Mouse (Mus musculus) gastrocnemius, postnatal 4 days (tissue): ENCODE results near the gene Il31ra. TPM values are rescaled to one million over a fixed set of nuclear protein-coding genes. Genes with fewer than 3 reads are reported as not detected.
A peak's percentile ranks its signal among the peaks of the same experiment; 100 is the strongest.

Experiments
- DNase-seq, 2 experiments: peaks; one replicate each; pipeline ENCODE4 v3.0.0; 2021 to 2022; ENCODE audit warnings: low spot score in 2 of 2, mixed read lengths in 2 of 2
- total RNA-seq, 2 experiments: library from RNA; stranded (reverse); gene quantifications; 2 replicates each; pipeline ENCODE4 v1.2.3; 2021

The Il31ra gene
- total RNA-seq, 2 experiments from 2014 or later: 0.52 TPM

DNA sequence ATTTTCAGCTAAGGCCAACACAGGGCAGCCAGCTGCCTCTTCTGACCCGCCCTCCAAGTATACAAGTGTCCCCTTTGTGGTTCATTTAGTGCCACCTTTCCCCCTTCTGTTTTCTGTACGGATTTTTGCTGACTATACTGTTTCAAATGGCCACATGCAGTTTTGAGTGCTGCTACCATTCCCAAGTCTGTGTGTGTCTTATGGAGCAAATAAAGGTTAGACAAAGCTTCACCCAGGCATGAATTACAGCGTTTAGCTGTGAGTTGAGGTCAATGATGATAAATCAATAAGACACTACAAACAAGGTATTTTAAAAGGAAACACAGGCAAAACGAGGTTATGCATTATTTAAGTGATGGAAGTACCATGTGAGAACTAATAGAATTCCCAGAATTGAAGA lies 24.6 kb downstream of the Il31ra start:
- DNase-seq: no peak

DNA sequence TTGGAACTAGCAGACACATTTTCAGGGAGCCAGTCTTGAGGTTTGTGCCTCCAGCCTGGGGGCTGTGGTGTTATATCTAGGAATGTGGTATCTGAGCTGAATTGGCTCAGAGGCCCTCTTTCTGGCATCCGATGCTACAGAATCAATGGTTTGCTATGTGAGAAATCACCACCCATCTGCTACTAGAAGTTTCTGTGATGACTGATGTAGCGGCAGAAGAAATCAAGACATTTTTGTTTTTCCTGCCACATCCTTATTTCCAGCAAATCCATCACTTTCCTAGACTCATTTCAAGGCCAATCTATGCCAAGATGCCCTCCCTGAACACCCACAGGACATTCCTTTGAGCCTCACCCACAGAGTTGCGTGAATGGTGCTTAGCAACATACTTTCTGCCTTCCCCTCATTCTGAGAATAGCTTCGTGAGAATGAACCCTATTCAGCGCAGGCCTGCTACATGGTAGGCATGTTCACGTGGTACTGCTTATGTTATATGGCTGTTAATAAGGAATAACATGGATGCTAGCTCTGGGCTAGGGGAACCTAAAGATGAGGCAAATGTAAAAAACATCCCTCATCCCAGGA lies 33.5 kb downstream of the Il31ra start:
- DNase-seq: no peak

DNA sequence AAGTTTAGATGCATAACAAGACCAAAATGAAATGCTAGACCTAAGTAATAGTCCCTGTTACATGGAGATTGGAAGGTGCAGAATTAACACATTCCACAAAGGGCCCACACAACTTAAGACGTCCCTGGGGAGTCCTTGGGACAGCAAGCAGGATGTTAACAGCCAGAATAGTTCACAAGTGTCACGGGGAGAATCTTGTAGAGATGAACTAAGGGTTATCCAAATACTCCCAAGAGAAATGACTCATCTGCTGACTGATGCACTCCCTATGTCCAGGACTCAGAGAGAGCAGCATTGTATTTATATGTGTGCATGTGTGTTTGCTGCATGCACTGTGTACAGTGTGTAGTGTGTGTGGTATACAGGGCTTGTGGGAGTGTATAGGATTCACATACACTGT lies 37.7 kb downstream of the Il31ra start:
- no peak for DNase-seq

DNA sequence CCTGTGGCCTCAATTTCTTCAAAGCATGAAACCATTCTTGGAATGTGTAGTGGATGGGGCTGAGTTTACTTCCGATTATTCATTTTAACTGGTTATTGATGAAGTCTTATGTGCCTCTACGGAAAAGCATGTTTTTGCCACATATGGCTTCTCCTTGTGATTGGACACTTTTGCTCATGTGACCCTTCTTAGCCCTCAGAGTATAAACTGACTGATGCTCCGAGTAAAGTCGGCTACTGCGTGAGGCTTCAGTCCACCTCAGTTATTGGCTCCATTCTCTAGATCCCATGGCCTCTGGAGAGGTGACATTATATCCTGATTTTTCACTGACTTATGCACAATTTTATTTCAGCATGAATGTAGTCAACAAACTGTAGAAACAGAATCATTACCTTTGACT lies 40.9 kb downstream of the Il31ra start:
- no peak for DNase-seq

DNA sequence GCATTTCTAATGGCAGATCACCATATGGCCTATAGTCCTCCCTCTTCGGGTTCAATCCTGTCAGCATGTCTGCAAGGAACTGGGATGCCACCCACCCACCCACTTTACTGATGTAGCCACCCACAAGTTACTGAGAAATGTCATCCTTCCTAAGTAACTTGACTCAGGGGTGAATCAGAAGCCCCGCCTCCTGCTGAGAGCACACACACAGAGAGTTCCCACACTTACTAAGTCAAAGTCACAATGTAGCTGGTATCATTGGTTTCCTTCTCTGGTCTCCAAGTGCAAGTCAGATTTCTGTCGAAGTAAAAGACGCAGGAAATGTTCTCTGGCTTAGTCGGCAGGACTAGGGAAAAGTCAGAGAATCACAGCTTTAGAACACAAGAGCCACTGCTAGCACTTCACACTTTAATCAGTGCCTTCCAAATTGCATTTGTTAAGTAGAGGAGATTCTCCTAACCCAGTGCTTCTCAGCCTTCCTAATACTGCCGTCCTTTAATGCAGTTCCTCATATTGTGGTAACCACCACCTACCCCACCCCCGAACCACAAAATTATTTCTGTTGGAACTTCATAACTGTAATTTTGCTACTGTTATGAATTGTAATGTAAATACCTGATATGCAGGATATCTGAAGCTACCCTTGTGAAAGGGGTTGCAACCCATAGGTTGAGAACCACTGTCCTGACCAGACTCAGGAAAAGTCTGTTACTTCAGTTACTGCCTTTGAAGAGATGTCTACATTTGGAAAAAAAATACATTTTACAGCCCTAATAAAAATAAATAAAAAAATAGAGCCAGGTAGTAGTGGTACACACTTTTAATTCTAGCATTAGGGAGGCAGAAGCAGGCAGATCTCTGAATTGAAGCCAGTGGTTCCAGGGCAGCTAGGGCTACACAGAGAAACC lies 42.3 kb downstream of the Il31ra start:
- DNase-seq: no peak

DNA sequence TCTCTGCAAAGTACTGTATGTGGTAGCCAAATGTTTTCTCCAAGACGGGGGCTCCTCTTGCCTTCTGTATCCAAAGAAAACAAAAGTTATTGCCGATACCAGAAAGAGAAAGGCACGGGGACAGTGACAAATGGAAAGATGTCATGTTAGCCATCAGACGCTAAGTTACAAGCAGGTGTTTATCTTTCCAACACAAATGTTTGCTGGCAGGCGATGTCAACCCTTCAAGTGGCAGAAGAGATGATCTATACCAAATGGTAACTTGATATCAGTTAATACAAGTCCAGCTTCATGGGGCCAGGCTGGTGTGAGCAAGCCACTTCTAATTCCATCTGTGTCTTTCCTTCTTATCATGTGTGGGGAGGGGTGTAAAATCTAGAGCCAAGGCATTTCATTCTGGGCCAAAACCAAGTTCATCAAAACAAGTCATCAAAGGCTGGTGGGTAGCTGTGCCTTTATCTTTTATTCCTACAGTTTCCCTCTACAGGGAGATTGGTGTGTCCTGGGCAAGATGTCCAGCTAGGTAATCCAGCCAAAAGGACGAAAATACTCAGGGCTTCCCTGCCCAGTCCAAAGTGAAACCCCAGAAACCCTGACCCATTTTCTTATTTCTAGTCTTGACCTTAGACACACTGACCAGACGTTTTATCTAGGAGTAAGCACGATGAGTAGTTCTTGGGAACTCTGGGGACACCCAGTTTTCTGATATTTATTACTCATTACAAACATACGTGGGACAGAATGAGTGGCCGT lies 52.8 kb downstream of the Il31ra start:
- DNase-seq: no peak

DNA sequence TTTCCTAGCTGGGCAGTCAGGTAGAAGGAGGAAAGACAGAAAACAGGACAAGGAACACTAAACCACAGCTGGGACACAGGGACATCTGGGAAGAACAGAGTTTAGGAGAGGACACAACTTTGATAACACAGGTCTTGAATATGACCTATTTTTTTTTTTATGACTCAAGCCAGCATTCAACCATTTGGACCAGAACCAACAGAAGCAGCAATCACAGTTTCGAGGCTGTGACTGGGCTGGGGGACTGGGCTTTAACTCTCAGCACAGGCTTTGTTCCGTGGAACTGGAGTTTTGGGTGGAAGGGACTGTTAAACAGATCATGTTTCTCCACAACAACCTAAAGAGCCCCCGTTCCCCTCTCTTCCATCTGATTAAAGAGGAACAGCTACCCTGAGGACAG lies 53.5 kb downstream of the Il31ra start:
- no peak for DNase-seq

DNA sequence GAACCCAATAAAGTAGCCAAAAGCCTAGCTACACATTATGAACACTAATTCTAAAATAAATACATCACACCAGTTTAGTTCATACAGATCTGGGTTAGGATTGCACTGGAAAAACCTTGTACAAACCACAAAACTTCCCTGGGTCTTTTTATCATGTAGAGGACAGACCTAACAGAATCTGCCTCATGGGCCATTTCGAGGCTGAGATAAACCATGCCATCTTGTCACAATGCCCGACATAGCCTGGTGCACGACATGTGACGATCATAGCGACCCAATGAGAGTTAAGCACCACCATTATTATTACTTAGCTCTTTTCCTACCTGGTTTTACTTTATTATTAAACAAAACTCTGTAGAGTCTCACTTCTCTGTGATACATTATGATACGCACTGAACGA lies 57.1 kb downstream of the Il31ra start:
- DNase-seq: no peak

DNA sequence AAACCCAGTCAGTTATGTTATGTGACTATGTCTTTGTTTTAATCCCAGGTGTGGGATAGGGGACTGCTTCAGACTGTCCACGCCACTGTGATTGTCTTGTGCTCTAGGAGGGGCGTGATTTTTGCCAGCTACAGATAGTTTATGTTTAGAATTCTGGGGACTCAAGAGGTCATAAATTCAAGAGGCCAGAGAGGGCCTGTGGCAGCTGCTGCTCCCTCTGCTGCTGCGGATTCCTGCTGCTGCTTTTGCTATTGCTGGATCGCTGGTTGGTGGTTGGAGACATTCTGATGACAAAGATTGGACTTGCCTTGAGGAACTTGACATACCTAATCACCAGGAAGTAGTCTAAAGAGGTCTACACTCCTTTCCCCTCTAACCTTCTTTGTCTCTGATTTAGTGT lies 57.5 kb downstream of the Il31ra start:
- DNase-seq: no peak

DNA sequence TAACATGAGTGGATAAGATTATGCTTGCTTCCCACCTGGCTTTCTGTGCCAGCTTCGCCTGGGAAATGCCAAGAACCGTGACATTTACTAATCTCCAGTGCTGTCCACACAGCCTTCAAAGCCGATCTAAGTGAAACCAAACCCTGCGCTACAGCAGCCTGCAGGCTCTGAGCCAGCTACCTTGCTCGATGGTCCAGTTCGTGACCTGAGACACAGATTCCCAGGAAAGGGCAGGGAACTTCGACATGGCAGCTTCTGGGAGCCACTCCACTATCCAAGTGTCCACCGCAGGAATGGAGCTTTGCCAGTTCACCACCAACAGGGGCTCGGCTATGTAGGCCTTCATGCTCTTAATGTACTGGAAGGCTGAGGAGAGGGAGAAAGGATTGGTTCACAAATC lies 60.6 kb downstream of the Il31ra start:
- DNase-seq: peak in 1 of 2 experiments; percentile 18

DNA sequence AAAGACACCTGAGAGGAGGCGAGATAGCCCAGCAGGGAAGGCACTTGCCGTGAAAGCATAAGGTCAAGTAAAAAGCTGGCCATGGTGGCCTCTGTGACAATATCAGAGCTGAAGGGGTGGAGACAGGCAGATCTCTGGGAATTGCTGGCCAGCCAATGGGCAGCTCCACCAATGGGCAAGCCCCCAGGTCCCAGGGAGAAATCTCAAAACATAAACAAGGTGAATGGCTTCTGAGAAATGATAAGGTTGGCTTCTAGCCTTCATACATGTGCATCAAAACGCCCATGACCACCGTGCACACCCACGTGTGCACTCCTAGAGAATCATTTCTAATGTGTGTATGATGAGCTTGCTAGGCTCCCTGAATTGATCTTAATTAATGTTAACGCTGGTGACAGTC lies 61.9 kb downstream of the Il31ra start:
- DNase-seq: no peak

DNA sequence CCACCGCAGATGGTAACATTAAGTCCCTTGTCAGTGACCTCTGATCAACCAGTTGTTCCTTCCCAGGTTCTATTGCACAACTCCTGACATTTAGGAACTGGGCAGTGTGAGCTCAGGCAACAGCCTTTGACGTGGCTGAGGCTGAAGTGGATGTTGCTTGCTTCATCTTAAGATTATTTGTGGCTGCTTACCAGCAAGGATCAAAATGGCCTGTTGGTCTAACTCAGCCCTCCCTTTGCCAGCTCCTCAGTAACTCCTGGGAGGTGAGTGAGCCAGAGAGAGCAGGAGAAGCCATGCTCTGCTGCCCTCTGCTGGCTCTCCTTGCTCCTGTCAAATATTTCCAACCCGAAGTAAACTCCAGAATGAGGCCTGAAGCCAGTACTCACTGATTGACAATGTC lies 64.3 kb downstream of the Il31ra start:
- peak; percentile 49 to 73 for DNase-seq

DNA sequence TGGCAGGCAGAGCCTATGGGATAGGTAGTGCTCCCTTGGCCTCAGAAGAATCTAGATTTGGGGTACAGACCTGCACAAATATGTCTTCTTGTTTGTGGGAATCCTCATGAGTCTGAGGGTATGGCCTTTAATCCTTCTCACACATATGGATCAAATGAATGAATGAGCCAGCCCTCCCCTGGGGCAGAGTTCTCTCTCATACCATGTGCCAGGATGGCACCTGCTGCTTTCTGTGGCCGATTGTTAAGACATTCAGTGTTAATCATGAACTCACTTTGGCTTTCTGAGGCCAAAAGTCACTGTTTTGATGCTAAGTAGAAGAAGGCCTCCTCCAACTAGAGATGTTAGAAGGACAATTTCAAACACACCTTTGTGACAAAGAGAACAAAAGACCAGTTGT lies 67.0 kb downstream of the Il31ra start:
- DNase-seq: no peak

DNA sequence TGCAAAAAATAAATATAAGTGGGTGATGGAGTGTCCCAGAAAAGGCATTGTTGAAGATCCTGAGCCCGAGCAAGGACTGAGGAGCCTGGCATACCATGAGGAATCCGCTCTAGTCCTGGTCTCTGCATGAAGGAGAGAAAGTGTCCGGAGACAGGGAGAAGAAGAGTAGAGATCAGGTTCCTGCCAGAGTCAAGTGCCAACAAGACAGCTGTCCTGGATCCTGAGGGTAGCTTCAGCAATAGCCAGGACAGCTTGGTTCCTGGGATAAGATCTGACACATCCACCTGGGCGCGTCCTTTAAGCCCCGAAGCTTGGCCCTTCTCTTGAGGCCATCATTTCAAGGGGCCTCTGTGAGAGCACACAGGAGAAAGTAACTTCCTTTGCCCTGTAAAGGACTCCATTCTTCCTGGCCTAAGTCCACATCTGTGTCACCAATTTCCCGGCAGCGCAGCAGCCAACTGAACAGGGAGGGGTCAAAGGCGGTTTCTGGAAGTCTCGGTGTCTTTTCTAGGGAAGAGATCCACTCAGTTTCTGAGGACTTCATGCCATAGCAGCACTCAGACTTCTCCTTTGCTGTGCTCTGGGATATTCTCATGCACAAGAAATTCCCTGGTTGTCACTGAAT lies 70.7 kb downstream of the Il31ra start:
- no peak for DNase-seq

DNA sequence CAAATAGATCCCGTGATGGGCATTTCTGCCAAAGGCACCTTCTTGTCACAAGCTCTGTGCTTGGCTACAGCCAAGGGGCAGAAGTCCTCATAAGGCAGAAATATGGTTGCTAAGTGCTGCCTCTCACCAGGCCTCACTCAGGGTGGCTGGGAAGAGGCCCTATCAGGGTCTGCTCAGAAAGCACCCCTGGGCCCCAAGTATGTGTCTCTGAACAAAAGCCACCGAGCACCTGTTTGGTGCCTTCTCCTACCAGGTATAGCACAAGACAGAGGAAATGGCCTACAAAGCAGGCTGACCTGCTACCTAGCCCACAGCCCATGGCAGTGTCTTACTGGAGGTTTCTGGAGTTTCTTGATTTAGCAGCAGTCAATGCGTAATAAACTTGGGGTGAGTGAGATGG lies 71.3 kb downstream of the Il31ra start:
- no peak for DNase-seq

DNA sequence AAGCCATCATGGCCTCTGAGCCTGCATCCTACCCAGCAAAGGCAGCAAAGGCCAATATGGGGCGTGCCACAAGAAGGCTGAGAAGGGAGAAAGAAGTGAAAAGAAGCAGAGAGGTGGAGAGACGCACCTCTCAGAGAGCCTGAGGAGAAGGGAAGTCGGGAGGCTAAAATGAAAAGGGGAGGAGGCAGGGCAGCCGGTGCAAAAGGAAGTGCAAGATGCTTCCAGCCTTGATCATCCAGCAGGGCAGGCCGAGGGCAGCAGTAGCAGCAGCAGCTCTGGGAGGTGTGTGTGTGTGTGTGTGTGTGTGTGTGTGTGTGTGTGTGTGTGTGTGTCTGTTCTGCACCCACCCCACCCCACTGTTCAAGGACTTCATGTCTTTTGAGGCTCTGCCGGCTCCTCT lies 71.9 kb downstream of the Il31ra start:
- no peak for DNase-seq

DNA sequence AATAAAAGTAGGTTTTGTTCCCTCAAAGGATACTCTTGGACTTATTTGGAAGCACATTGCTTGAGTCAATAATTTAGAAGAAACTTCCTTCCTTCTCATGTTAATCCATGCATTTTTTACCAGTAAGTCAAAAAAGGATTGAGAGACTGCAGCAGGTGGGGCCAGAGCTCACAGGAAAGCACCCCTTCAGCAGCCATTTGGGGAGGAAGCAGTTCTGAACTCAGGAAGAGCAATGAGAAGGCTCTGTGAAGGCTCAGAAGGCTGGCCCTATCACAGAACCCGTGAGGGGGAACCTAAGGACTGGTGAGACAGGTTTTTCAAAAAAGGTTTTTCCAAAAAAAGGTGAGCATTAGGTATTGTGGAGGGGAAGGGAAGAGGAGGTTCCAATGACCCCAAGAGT lies 79.6 kb downstream of the Il31ra start:
- DNase-seq: no peak

DNA sequence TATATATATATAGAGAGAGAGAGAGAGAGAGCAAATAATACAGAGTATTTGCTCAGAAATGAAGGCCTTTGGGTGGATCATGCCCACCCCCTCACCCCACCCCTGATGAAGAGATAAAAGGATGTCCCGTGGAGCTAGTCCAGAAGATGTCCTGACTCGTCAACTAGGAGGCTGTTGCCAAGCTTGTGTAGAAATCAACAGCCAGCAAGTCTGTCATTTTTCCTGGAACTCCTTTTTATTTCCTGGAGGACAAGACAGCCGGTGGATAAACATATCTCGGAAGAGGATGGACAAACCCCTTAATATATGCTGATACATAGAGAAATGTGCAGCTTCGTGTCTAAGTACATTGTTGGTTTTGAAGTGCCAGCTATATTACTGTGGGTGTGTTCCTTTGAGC lies 81.3 kb downstream of the Il31ra start:
- DNase-seq: no peak

DNA sequence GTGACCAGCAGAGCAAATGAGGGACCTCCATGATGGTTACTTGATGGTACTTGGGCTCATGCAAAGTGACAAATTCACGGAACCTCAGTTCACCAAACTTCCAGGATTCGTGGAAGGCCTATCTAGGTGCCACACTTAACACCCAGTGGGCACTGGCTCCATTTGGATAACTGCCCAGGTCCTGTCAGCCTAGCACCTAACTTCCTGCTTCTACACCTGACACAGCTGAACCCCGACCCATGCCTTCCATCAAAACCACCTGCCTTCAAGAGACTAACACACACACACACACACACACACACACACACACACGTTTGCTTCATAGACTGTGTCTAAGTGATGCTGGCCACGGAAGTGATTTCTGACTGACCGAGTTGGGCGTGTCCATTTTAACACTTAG lies 82.3 kb downstream of the Il31ra start:
- DNase-seq: no peak

DNA sequence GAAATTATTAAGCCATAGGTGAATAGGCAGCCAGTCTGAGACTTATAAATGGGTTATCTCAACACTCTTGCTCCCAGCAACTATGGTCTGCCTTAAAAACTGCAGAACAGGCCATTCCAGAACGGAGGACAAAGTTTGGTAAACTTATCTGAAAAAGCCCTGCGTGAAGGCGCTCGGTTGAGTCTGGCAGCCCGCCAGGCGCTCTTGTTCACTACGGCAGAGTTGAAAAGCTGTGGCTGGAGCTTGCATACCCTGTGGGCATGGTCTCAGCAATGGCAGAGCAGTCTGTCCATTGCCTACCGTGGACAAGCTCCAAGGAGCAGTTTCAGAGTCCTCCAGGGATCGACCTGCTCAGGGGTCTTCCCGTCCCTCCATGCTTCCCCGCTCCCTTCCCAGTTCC lies 82.9 kb downstream of the Il31ra start:
- peak in 1 of 2 experiments; percentile 37 for DNase-seq

DNA sequence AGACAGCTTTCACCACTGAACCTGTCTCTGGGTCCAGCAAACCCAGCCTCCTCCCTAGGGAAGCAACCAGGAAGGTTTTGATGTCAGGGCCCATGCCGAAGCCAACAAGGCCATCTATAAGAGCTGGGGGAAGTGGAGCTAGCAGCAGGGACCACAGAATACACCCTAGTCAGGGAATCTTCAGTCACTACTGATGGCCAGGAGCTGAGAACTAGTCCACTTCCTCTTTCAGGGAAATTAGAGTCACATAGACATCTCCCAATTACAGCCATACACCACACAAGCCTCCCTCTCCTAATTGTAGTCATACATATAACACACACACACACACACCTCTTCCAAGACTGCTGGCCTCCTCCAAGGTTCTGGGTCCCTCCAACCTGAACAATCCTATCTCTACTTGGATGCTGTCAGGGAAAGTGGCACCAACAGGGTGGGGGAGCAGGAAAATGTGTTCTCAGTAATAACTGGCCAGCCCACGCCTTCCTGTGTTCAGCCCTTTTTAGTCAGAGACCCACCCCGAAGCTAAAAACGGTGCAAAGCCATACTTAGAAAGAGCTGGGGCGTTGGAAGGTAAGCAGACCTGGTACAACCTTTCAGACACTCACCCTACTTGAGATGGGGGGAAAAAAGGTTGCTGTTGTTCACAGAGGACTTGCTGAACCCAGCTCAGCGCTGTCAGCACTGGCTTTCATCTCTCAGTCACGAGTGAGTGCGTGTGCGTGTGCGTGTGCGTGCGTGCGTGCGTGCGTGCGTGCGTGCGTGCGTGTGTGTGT lies 83.5 kb downstream of the Il31ra start:
- no peak for DNase-seq
